33 mouse cellular contexts compared by ENCODE assay signal in the genomic region with DNA sequence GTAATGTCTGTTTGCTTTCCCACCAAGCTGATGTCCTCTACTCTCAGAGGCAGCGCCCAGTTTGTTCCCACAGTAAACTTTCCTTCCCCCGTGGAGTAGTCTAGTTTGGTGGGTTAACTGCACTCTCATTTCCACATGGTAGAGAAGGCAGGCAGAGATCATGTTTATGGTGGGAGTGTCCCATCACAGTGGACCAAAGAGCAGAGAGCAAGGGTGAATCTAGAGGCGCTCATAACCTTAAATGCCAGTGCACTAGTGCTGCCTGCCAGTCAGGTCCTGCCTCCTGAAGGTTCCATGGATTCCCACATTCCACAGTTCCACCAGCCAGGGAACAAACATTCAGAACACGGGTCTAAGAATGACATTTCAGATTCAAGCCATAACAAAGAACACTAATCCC.
"Had no signal": no experiment of that assay in that cellular context is flagged by ENCODE, and none has a peak within 500 bp of the region (broad histone marks: within the 10 kb centered on the region; RNA-seq: fewer than 3 reads in every experiment).

No protein-coding gene starts in this region.

- H3K9me3 ChIP-seq: heart, embryonic 10.5 days; heart, embryonic 12.5 days; heart, embryonic 13.5 days; heart, embryonic 15.5 days; hindbrain, embryonic 10.5 days; hindbrain, embryonic 12.5 days; hindbrain, embryonic 13.5 days; hindbrain, embryonic 15.5 days; kidney, embryonic 15.5 days had no signal

- ATAC-seq: hindbrain, embryonic 16.5 days; hindbrain, postnatal 0 days; inflammation-experienced regulatory T-cells, adult 6 months had no signal

- H3K27ac ChIP-seq: heart, embryonic 10.5 days; heart, embryonic 13.5 days; heart, embryonic 15.5 days; hindbrain, embryonic 10.5 days; hindbrain, embryonic 12.5 days; hindbrain, embryonic 13.5 days; hindbrain, embryonic 14.5 days; hindbrain, embryonic 15.5 days; hindbrain, postnatal 0 days; kidney, embryonic 15.5 days; kidney, postnatal 0 days; layer of hippocampus, adult 2 months; left cerebral cortex, adult 2 months had no signal

- H3K36me3 ChIP-seq: heart, embryonic 10.5 days; heart, embryonic 12.5 days; heart, embryonic 13.5 days; heart, embryonic 15.5 days; hindbrain, embryonic 10.5 days; hindbrain, embryonic 12.5 days; hindbrain, embryonic 13.5 days; hindbrain, embryonic 15.5 days; kidney, embryonic 15.5 days had no signal

- H3K4me2 ChIP-seq: heart, embryonic 11.5 days; heart, embryonic 12.5 days; heart, embryonic 13.5 days; heart, embryonic 15.5 days; hindbrain, embryonic 12.5 days; hindbrain, embryonic 13.5 days; hindbrain, embryonic 14.5 days; hindbrain, embryonic 15.5 days; kidney, embryonic 15.5 days had no signal

- H3K27me3 ChIP-seq: heart, embryonic 12.5 days; heart, embryonic 13.5 days; heart, embryonic 15.5 days; hindbrain, embryonic 12.5 days; hindbrain, embryonic 13.5 days; hindbrain, embryonic 15.5 days; kidney, embryonic 15.5 days had no signal

- DNase-seq: heart, postnatal 10 days; heart, postnatal 14 days; heart, postnatal 36 days; heart, postnatal 4 days; kidney, adult 11 months; kidney, adult 18-20 months; kidney, adult 2 months; kidney, adult 8-10 months; kidney, adult 9 months; kidney, postnatal 10 days; kidney, postnatal 14 days; kidney, postnatal 25 days; kidney, postnatal 36 days; kidney, postnatal 4 days; layer of hippocampus, adult 9-11 months; layer of hippocampus, postnatal 36 days had no signal

- H3K9ac ChIP-seq: heart, embryonic 12.5 days; heart, embryonic 13.5 days; heart, embryonic 15.5 days; hindbrain, embryonic 12.5 days; hindbrain, embryonic 13.5 days; hindbrain, embryonic 14.5 days; hindbrain, embryonic 15.5 days; kidney, embryonic 15.5 days had no signal

- H3K4me1 ChIP-seq: heart, embryonic 10.5 days; heart, embryonic 12.5 days; hindbrain, embryonic 10.5 days; hindbrain, embryonic 12.5 days; hindbrain, embryonic 13.5 days; hindbrain, embryonic 15.5 days; kidney, embryonic 15.5 days had no signal

- H3K4me3 ChIP-seq: heart, embryonic 10.5 days; heart, embryonic 12.5 days; heart, embryonic 13.5 days; heart, embryonic 15.5 days; hindbrain, embryonic 10.5 days; hindbrain, embryonic 12.5 days; hindbrain, embryonic 13.5 days; hindbrain, embryonic 15.5 days; kidney, embryonic 15.5 days; layer of hippocampus, adult 2 months; left cerebral cortex, adult 2 months had no signal
